Mouse (Mus musculus): ENCODE results near the gene Nsd2.
"Not testable (repeated sequence)": the region's sequence is repeated elsewhere in the genome, so short reads cannot be mapped to it uniquely, and the experiment has no call there.

Gene Nsd2

DNA sequence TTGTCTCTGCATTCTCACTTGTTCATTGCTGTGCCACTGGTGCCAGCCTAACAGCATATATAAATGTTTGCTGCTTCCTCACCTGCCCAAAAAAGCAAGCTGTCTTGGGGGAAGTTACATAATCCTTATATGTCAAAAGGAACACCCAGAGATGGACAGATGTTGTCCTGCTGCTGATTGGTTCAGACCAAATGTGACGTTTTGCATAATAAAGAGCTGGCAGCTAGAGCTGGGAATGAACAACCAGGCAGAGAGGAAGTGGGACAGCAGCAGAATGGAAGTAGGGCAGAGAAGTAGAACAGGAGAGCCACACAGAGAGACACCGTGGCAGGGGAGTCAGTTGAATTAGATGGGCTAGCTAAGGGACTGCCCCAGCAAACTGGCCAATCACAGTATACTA is 111.9 kb downstream of the Nsd2 start:
- ATAC-seq (ENCODE audit: low TSS enrichment): peak; percentile 46; the same call in 1 of the 2 replicates

DNA sequence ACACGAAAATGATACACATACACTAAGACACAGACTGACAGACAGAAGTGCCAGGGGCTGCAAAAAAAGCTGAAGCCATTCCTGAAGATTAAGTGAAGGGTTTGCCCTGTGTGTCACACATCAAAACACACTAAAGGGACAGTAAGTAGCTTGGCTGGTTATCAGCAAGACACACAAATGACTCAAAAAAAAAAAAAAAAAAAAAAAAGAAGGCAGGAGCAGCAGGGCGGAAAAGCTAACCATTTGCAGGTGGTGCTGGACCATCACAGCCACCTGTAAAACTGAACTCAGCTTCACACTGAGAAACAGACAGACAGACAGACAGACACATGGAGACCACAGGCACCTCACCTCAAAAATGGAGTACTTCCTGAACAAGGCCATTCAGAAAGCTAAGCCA is 113.6 kb downstream of the Nsd2 start:
- no peak for ATAC-seq (ENCODE audit: low TSS enrichment)

DNA sequence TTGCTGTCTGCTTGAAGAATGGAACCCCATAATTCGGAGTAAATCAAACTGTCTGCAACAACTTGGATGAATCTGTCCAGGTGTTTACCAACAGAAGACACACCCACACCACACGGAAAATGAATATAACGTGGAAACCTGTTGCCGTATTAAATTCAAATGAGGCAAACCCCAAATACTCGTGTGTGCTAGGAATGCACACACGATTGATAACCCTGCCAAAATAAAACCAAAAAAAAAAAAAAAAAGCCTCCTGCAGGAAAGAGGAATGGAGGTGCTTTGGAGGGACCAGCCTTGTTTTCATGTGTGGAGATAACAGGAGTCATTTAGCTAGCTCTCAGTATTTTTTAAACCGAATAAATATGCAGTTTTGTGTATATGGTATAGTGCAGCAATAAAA is 114.4 kb downstream of the Nsd2 start:
- ATAC-seq (ENCODE audit: low TSS enrichment): no peak

DNA sequence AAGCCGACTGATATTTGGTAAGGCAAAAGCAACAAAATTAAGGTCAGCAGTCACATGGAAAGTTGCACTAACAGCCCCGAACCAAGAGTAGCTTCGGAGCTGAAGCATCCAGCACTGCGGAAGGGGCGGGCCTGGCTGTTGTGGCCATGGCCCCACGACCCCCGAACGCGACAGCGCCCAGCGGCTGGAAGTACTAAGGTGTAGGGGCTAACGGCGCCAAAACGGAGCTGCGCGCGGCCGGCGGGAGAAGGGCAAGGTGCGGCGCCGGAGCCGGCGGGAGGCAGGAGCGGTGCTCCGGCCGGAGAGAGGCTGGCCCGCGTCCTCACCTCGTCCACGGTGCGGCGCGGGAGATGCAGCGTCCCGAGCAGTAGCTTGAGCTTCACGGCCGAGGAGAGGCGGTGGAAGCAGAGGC is 115.2 kb downstream of the Nsd2 start:
- ATAC-seq (ENCODE audit: low TSS enrichment): peak; percentile 42; the same call in 1 of the 2 replicates

DNA sequence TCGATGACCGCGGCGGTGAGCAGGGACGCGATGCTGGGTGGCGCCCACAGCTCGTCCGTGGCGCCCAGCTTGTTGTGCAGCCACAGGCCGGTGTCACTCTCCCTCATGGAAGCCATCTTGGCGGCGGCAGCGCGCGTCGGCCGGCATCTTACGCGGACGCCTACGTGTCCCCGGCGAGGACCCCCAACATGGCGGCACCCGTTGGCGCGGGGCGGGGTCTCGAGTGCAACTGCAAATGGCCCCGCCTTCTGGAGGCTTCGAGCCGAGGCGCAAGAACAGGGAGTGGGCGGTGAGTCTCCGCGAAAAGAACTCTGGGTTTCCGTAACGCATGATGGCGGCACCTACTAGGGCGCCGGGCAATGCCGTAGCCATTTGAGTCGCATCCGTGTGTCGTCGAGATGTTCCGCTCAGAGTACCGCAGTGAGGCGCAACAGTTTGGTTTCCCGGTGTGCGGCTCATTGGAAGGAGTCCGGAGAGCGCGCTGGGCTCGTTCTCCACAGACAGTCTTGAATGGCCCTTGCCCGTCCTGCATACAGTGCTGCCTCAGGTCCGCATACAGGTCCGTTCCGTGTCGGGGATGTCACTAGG is 115.7 kb downstream of the Nsd2 start, which contains the start of gene Nelfa:
TSS of gene Nelfa (minus strand) at position 294 of the 588 bp plus-strand sequence.
- peak; percentile 94 for ATAC-seq (ENCODE audit: low TSS enrichment)

DNA sequence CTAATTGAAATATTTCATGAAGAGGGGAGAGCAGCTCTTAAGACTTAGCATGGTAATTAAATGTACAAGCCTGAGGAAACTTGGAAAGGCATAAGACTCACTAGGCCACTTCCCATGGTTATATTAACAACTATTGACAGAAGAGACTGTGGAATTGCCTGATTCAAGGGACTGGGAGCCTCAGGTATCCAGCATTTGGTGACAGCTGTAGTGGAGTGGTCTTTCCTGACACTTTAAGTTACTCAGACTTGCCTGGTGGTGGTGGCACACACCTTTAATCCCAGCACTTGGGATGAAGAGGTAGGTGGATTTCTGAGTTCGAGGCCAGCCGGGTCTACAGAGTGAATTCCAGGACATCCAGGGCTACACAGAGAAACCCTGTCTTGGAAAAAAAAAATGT is 116.7 kb downstream of the Nsd2 start:
- no peak for ATAC-seq (ENCODE audit: low TSS enrichment)

DNA sequence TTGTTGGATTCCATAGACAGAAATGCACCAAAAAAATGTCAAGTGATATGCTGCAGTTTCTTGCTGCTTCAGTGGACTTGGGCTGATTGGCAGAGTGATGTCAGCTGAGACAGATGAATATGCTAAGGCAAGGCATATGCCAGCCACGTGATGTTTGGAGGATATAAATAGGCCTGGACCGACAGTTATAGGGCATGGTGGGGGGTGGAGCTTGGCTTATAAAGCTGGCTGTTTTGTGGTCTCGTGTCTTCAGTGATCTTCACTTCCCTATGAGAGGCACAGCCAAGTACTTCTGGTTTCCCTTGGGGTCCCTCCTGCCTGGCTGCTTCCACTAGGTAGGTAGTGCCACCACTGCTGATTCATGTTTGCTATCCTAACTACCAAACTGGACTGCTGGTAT is 117.9 kb downstream of the Nsd2 start:
- ATAC-seq (ENCODE audit: low TSS enrichment): no peak

DNA sequence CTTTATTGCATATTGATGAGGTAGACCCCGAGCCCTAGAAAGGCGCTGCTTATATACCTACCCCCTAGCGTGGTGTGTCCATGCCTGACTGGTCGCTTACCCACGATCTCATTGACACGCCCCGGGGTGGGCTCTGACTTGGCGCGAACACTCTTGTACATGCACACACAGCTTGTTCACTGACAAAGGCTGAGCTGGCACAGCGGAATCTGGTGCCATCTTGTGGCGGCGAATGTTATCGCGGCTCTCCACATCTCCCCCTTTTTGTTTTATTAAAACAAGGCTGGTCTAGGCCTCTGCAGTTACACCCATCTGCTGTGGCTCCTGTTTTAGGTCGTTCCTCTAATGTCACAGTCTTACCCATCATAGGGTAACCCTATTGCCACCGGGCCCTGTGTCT is 126.5 kb downstream of the Nsd2 start:
- ATAC-seq (ENCODE audit: low TSS enrichment): not testable (repeated sequence)

Measured in frontal cortex, adult (tissue).